Mouse (Mus musculus) limb, embryonic 12.5 days (tissue): Measurements from ENCODE around the gene Wscd2. TPM values are rescaled to one million over a fixed set of nuclear protein-coding genes. Genes with fewer than 3 reads are reported as not detected.
"Not testable (repeated sequence)": the region's sequence is repeated elsewhere in the genome, so short reads cannot be mapped to it uniquely, and the experiment has no call there.

Experiments
- ATAC-seq: fragments of 200-750 bp; cut with Nextera tagmentation; 2 replicates; pipeline ENCODE4 v1.8.0; 2017; ENCODE audit warnings: low read depth, moderate TSS enrichment; ENCODE audit not compliant: insufficient number of reproducible peaks, insufficient read depth, low FRiP score, low TSS enrichment
- H3K27ac ChIP-seq: fragments of 300-500 bp; sonication (generic); 2 replicates; pipeline ENCODE4 v1.5.1; 2016; ENCODE audit warnings: mild to moderate bottlenecking, moderate library complexity
- H3K27me3 ChIP-seq: fragments of 300-500 bp; sonication (generic); 2 replicates; pipeline ENCODE4 v1.6.1; 2016; ENCODE audit warnings: mild to moderate bottlenecking, moderate library complexity
- H3K36me3 ChIP-seq: fragments of 300-500 bp; sonication (generic); 2 replicates; pipeline ENCODE4 v1.6.1; 2016; ENCODE audit warnings: mild to moderate bottlenecking, moderate library complexity
- H3K4me1 ChIP-seq: fragments of 300-500 bp; sonication (generic); replicated peaks from 2 replicates; pipeline ENCODE4 v1.6.1; 2016
- H3K4me2 ChIP-seq: fragments of 300-500 bp; sonication (generic); 2 replicates; pipeline ENCODE4 v1.6.1; 2016; ENCODE audit warnings: mild to moderate bottlenecking, moderate library complexity
- H3K4me3 ChIP-seq: fragments of 300-500 bp; sonication (generic); replicated peaks from 2 replicates; pipeline ENCODE4 v1.5.1; 2016; ENCODE audit warnings: mild to moderate bottlenecking
- H3K9ac ChIP-seq: fragments of 300-500 bp; sonication (generic); replicated peaks from 2 replicates; pipeline ENCODE4 v1.6.1; 2016; ENCODE audit warnings: mild to moderate bottlenecking, moderate library complexity
- H3K9me3 ChIP-seq: fragments of 300-500 bp; sonication (generic); 2 replicates; pipeline ENCODE4 v1.6.1; 2016; ENCODE audit warnings: mild to moderate bottlenecking, moderate library complexity
- WGBS: fragments of 180-500 bp; shearing (Covaris S2); methylation state at CpG from one replicate; pipeline ENCODE4 v1.1.7; 2016; 5-methylcytosine and 5-hydroxymethylcytosine counted together
- polyA plus RNA-seq: library from polyadenylated mRNA; unstranded; fragments of >200 nt; fragmentation: Nextera tagmentation; extraction: Ambion mirVana; gene quantifications from 2 replicates; pipeline ENCODE4 v1.2.1, GENCODE M21; 2016

Gene Wscd2
- polyA plus RNA-seq, 1 experiment from 2014 or later = 5.4 TPM

GRCm38 (mm10) chr5:113580248-113580647 lies 90.1 kb downstream of the Wscd2 start:
- ATAC-seq = no peak
- Histone ChIP-seq H3K27me3 (no peaks in the 10 kb centered on the region), H3K27ac (no peak overlapping the region), H3K36me3 (no peaks in the 10 kb centered on the region), H3K4me1 (peaks cover 44% of the 10 kb centered on the region), H3K9me3 (0 out of 2 replicates have a peak, but pooled peaks cover 2% of the 10 kb centered on the region), H3K4me2 (no peak overlapping the region), H3K4me3 (no peak overlapping the region), H3K9ac (no peak overlapping the region)
- 50% methylated on average over 8 of the region's 8 CpGs for WGBS

- 0 out of 2 replicates have a peak, but pooled peaks cover 2% of the 10 kb centered on the region for H3K9me3 ChIP-seq
- WGBS = 44% methylated on average over 9 of the region's 9 CpGs
- no peak overlapping the region for H3K9ac ChIP-seq
- peaks cover 50% of the 10 kb centered on the region for H3K4me1 ChIP-seq
- H3K4me2 ChIP-seq = no peak overlapping the region
- no peaks in the 10 kb centered on the region for H3K36me3 ChIP-seq
- H3K27me3 ChIP-seq = no peaks in the 10 kb centered on the region
- no peak for ATAC-seq
- H3K27ac ChIP-seq = no peak overlapping the region
- H3K4me3 ChIP-seq = no peak overlapping the region
Observed at GRCm38 (mm10) chr5:113580801-113581200, 90.7 kb downstream of the Wscd2 start.

GRCm38 (mm10) chr5:113583424-113584162 lies 93.5 kb downstream of the Wscd2 start:
- 0 out of 2 replicates have a peak, but pooled peaks cover 2% of the 10 kb centered on the region for H3K9me3 ChIP-seq
- no peaks in the 10 kb centered on the region for H3K27me3 ChIP-seq
- 34% methylated on average over 5 of the region's 5 CpGs for WGBS
- H3K36me3 ChIP-seq = no peaks in the 10 kb centered on the region
- H3K9ac ChIP-seq = no peak overlapping the region
- 0 out of 2 replicates have a peak overlapping the region, but pooled peaks have one; percentile 51 for H3K27ac ChIP-seq
- peaks cover 45% of the 10 kb centered on the region for H3K4me1 ChIP-seq
- ATAC-seq = no peak
- H3K4me3 ChIP-seq = no peak overlapping the region
- no peak overlapping the region for H3K4me2 ChIP-seq

- Histone ChIP-seq H3K36me3 (no peaks in the 10 kb centered on the region), H3K4me2 (no peak overlapping the region), H3K27ac (peak overlapping the region; percentile 71; the same call in 1 of the 2 replicates), H3K9ac (no peak overlapping the region), H3K4me1 (peaks cover 42% of the 10 kb centered on the region), H3K4me3 (no peak overlapping the region), H3K9me3 (0 out of 2 replicates have a peak, but pooled peaks cover 2% of the 10 kb centered on the region), H3K27me3 (no peaks in the 10 kb centered on the region)
- 7% methylated on average over 6 of the region's 6 CpGs for WGBS
- ATAC-seq = no peak
Observed at GRCm38 (mm10) chr5:113584439-113584838, 94.3 kb downstream of the Wscd2 start.

GRCm38 (mm10) chr5:113585619-113586457 lies 95.7 kb downstream of the Wscd2 start:
- 65% methylated on average over 17 of the region's 17 CpGs for WGBS
- H3K9ac ChIP-seq, H3K36me3 ChIP-seq, H3K27me3 ChIP-seq, H3K9me3 ChIP-seq, ATAC-seq, H3K4me2 ChIP-seq, H3K4me3 ChIP-seq: not testable (repeated sequence)
- Histone ChIP-seq H3K4me1 (peaks cover 47% of the 10 kb centered on the region), H3K27ac (peak overlapping the region; percentile 57)

GRCm38 (mm10) chr5:113586458-113586849 lies 96.3 kb downstream of the Wscd2 start:
- not testable (repeated sequence) for H3K4me2 ChIP-seq, ATAC-seq, H3K27ac ChIP-seq, H3K9ac ChIP-seq, H3K36me3 ChIP-seq, H3K27me3 ChIP-seq, H3K9me3 ChIP-seq, H3K4me3 ChIP-seq
- peaks cover 51% of the 10 kb centered on the region for H3K4me1 ChIP-seq
- WGBS = 49% methylated on average over 5 of the region's 5 CpGs

GRCm38 (mm10) chr5:113590010-113590640 lies 100.0 kb downstream of the Wscd2 start:
- WGBS = 52% methylated on average over 5 of the region's 5 CpGs
- 0 out of 2 replicates have a peak overlapping the region, but pooled peaks have one; percentile 9 for H3K27ac ChIP-seq
- no peak overlapping the region for H3K4me3 ChIP-seq
- H3K9ac ChIP-seq = no peak overlapping the region
- H3K4me2 ChIP-seq = no peak overlapping the region
- ATAC-seq = no peak
- no peaks in the 10 kb centered on the region for H3K9me3 ChIP-seq
- no peaks in the 10 kb centered on the region for H3K27me3 ChIP-seq
- H3K4me1 ChIP-seq = peaks cover 59% of the 10 kb centered on the region
- no peaks in the 10 kb centered on the region for H3K36me3 ChIP-seq

GRCm38 (mm10) chr5:113591166-113591565 lies 101.0 kb downstream of the Wscd2 start:
- no peaks in the 10 kb centered on the region for H3K36me3 ChIP-seq
- no peaks in the 10 kb centered on the region for H3K27me3 ChIP-seq
- 14% methylated on average over 3 of the region's 3 CpGs for WGBS
- H3K4me3 ChIP-seq = no peak overlapping the region
- H3K9ac ChIP-seq = no peak overlapping the region
- peak overlapping the region; percentile 29; the same call in 1 of the 2 replicates for H3K27ac ChIP-seq
- H3K4me2 ChIP-seq = no peak overlapping the region
- ATAC-seq = no peak
- H3K9me3 ChIP-seq = 0 out of 2 replicates have a peak, but pooled peaks cover 3% of the 10 kb centered on the region
- H3K4me1 ChIP-seq = peaks cover 51% of the 10 kb centered on the region

- Histone ChIP-seq H3K36me3 (no peaks in the 10 kb centered on the region), H3K9ac (no peak overlapping the region), H3K9me3 (0 out of 2 replicates have a peak, but pooled peaks cover 6% of the 10 kb centered on the region), H3K27me3 (no peaks in the 10 kb centered on the region), H3K4me1 (peaks cover 47% of the 10 kb centered on the region), H3K4me3 (no peak overlapping the region), H3K4me2 (no peak overlapping the region), H3K27ac (peak overlapping the region; percentile 29; the same call in 1 of the 2 replicates)
- 15% methylated on average over 6 of the region's 6 CpGs for whole genome bisulfite sequencing
- ATAC-seq = no peak
Observed at GRCm38 (mm10) chr5:113591751-113592230, 101.7 kb downstream of the Wscd2 start.

- Histone ChIP-seq H3K27me3 (no peaks in the 10 kb centered on the region), H3K36me3 (no peaks in the 10 kb centered on the region), H3K9ac (no peak overlapping the region), H3K27ac (no peak overlapping the region), H3K4me2 (no peak overlapping the region), H3K4me3 (no peak overlapping the region), H3K4me1 (peaks cover 44% of the 10 kb centered on the region), H3K9me3 (0 out of 2 replicates have a peak, but pooled peaks cover 6% of the 10 kb centered on the region)
- ATAC-seq = no peak
- whole genome bisulfite sequencing = 83% methylated on average over 6 of the region's 6 CpGs
Observed at GRCm38 (mm10) chr5:113593911-113594705, 104.0 kb downstream of the Wscd2 start.
